Mouse (Mus musculus): ENCODE data around the gene Spag6l. TPM values are rescaled to one million over a fixed set of nuclear protein-coding genes. Genes with fewer than 3 reads are reported as not detected.
A peak's percentile ranks its signal among the peaks of the same experiment; 100 is the strongest.

Spag6l gene
- 1.9 and 2.2 TPM in 2 replicates for polyA plus RNA-seq (2014; fragmentation: Nextera tagmentation; extraction: Ambion mirVana)

DNA sequence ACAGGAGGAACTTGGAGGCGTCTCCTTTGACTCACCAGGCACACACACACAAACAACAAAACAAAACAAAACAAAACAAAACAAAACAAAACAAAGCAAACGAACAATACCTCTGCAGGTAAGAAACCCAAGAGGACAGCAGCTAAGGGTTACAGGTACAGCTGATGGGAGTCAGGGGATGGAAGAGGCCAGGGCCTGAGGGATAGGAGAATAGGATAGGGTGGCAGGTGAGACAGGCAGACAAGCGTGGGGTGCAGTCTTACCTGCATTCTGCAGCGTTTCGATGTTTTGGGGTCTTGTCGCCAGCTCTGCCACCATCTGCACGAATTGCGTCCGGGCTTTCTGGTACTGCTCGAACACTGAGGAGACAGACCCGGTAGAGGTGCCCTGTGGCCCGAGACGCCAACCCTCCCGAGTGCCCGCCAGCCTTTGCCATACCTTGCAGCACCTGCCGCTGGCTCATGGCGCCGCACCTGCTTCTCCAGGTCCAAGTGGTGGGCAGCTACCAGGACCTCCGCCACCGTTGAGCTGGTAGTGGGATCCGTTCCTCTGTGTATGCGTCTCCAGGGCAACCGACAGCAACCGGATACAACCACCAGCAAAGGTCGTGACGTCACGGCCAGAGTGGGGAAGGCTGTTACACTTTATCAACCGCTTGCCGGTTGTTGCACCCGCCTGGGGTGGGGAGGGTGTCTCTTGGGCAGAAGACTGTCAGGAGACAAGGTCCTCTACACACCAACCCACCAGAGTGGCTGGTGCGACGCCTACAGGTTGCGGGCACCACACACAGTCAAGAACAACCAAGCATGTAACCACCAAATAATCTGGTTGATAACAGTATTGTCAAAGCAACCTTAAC, at the start of gene Spag6l:
Gene Spag6l (minus strand): TSS at position 700 of the 859 bp plus-strand sequence.
- no peaks in the 10 kb centered on the region for H3K4me1 ChIP-seq (ENCODE audit: control insufficient read depth, insufficient read depth, low read length)
- H3K27ac ChIP-seq (ENCODE audit: low read depth, low read length), result no peak within 1 kb of the TSS
- 6% methylated on average over 33 of the region's 33 CpGs for WGBS
- ATAC-seq (ENCODE audit: low FRiP score), result peak; percentile 97
- H3K36me3 ChIP-seq (ENCODE audit: control insufficient read depth, insufficient read depth, low read length), result no peaks in the 10 kb centered on the region
- peak; percentile 95 for DNase-seq (ENCODE audit: low spot score, missing footprints)
- peak within 1 kb of the TSS; percentile 50 for H3K9ac ChIP-seq (ENCODE audit: low read length)
- peak within 1 kb of the TSS; percentile 81 for H3K4me2 ChIP-seq
- no peaks in the 10 kb centered on the region for H3K9me3 ChIP-seq (ENCODE audit: control insufficient read depth, low read length)
- no peaks in the 10 kb centered on the region for H3K27me3 ChIP-seq (ENCODE audit: control insufficient read depth, insufficient read depth, low read length)
- peak within 1 kb of the TSS; percentile 44 for H3K4me3 ChIP-seq (ENCODE audit: low read depth, low read length)

DNA sequence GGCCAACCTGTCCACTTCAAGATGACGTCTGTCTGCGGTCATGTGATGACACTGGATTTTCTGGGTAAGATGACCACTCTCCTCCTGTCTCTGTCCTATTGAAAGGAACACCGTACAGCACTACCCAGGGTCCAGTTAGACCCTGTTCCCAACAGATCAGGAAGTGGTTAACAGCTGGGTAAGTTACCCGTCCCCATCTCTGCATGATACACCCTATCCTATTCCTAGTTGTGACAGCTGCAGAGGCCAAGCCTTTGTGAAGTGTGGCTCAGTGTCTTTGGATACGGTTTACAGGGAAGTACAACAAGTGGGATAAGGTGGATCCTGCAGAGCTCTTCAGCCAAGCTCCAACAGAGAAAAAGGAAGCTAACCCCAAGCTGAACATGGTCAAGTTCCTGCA, 49.8 kb upstream of the Spag6l start:
- Histone ChIP-seq H3K36me3 (ENCODE audit: control insufficient read depth, insufficient read depth, low read length) (peaks cover 19% of the 10 kb centered on the region), H3K27me3 (ENCODE audit: control insufficient read depth, insufficient read depth, low read length) (no peaks in the 10 kb centered on the region), H3K4me1 (ENCODE audit: control insufficient read depth, insufficient read depth, low read length) (no peaks in the 10 kb centered on the region), H3K9ac (ENCODE audit: low read length) (no peak overlapping the region), H3K9me3 (ENCODE audit: control insufficient read depth, low read length) (peaks cover 8% of the 10 kb centered on the region; the same call in 1 of the 2 replicates), H3K4me2 (no peak overlapping the region), H3K27ac (ENCODE audit: low read depth, low read length) (no peak overlapping the region), H3K4me3 (ENCODE audit: low read depth, low read length) (no peak overlapping the region)
- WGBS, result 90% methylated on average over 5 of the region's 5 CpGs
- DNase-seq (ENCODE audit: low spot score, missing footprints) (no peak), ATAC-seq (ENCODE audit: low FRiP score) (no peak)

DNA sequence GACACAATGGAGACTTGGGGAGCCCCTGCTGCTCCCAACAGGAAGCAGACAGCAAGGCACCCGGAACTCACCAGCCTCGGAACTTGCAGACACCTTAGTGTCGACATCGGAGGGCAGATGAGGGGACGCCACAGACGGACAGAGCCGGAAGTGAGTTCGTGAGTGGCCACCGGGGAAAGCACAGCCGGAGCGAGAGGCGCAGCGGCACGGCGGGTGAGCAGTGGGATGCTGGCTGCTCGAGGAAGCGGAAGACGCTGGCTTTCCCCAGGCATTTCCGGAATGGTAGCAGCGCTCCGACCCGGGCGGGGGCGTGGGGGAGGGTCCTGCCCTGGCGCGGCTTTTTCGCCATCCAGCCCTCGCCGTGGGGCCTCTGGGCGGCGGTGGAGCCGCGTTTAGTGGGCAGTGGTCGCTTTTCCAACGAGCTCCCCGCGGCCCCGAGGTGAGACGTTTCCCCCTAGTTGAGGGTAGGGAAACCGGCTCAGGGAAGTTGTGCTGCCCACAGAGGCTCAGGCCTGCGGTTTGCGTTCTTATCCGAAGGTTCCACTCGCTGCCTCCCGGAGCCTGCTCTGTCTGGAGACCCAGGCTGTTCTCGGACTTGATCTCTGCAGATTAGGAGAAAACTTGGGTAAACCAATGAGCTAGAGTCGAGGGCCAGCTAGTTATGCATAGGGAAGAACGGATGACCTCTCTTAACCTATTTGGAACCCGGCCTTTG, 41.5 kb upstream of the Spag6l start, which contains the start of the genes Top3b and Vpreb1:
Gene Top3b (plus strand): TSS at position 120 of the 715 bp plus-strand sequence.
Gene Vpreb1 (minus strand): TSS at position 227 of the 715 bp plus-strand sequence.
- no peaks in the 10 kb centered on the region for H3K27me3 ChIP-seq (ENCODE audit: control insufficient read depth, insufficient read depth, low read length)
- peak; percentile 97 for DNase-seq (ENCODE audit: low spot score, missing footprints)
- H3K27ac ChIP-seq (ENCODE audit: low read depth, low read length), result peak within 1 kb of the TSS; percentile 83
- WGBS, result under 1% methylated on average over 45 of the region's 49 CpGs
- peaks cover 6% of the 10 kb centered on the region; the same call in 1 of the 2 replicates for H3K4me1 ChIP-seq (ENCODE audit: control insufficient read depth, insufficient read depth, low read length)
- H3K36me3 ChIP-seq (ENCODE audit: control insufficient read depth, insufficient read depth, low read length), result no peaks in the 10 kb centered on the region
- peak within 1 kb of the TSS; percentile 63 for H3K4me2 ChIP-seq
- H3K9me3 ChIP-seq (ENCODE audit: control insufficient read depth, low read length), result no peaks in the 10 kb centered on the region; the same call in 1 of the 2 replicates
- peak; percentile 96 for ATAC-seq (ENCODE audit: low FRiP score)
- peak within 1 kb of the TSS; percentile 82 for H3K9ac ChIP-seq (ENCODE audit: low read length)
- H3K4me3 ChIP-seq (ENCODE audit: low read depth, low read length), result peak within 1 kb of the TSS; percentile 64

DNA sequence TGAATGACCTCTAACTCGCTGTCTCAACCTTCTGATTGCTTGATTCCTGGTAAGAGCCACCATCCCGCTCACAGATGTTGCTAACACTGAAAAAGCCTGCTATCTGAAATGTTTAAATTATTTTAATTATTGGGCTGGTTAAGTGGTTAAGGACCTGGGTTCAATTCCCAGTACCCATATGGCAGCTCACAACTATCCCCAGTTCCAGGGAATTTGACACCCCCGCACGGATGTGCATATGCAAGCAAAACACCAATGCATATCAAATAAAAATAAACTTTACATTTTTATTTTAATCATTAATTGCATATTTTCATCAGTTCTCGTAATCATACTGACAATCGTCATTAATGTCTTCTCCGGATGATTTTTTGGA, 41.0 kb upstream of the Spag6l start:
- Histone ChIP-seq H3K36me3 (ENCODE audit: control insufficient read depth, insufficient read depth, low read length) (no peaks in the 10 kb centered on the region), H3K27me3 (ENCODE audit: control insufficient read depth, insufficient read depth, low read length) (no peaks in the 10 kb centered on the region), H3K4me1 (ENCODE audit: control insufficient read depth, insufficient read depth, low read length) (peaks cover 6% of the 10 kb centered on the region; the same call in 1 of the 2 replicates), H3K9ac (ENCODE audit: low read length) (peak overlapping the region; percentile 36; the same call in 1 of the 2 replicates), H3K9me3 (ENCODE audit: control insufficient read depth, low read length) (no peaks in the 10 kb centered on the region), H3K27ac (ENCODE audit: low read depth, low read length) (no peak overlapping the region), H3K4me2 (peak overlapping the region; percentile 35; the same call in 1 of the 2 replicates), H3K4me3 (ENCODE audit: low read depth, low read length) (peak overlapping the region; percentile 64)
- ATAC-seq (ENCODE audit: low FRiP score), result peak; percentile 73
- 39% methylated on average over 7 of the region's 7 CpGs for WGBS
- no peak for DNase-seq (ENCODE audit: low spot score, missing footprints)

DNA sequence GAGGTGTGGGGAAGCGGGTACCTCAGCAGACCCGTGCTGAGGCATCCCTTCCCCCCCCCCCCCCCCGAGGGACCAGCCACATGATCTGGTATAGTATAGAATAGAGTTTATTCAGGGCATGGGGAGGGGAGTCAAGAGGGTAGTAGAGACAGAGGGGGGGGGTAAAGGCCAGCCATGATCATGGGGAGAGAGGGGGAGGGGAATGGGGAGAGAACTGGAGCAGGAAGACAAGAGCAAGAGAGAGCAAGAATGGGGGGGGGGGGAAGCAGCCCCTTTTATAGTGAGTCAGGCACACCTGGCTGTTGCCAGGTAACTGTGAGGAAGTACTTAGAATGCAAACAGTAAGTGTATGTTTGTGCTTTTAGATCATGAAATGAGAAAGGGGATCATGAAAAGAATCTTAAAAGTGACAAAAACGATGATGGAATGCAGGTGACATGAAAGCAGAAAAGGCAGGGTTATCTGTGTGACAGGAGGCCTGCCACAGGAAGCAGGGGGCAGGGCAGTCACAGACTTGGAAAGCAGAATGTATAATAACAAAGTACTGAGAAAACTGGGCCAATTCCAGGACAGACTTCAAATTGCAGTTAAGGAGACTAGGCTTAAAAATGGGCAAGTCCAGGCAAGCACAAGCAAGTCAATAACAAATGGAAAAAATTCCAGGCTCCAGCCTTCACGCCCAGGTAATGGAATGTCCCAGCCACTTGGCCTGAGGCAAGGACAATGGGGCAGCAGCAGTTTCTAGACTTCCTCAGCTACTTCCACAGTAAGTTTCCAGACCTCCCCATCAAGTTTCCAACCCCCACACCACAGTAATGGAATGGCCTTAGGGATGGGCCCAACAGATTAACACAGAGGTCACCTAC, 36.7 kb upstream of the Spag6l start:
- H3K4me1 ChIP-seq (ENCODE audit: control insufficient read depth, insufficient read depth, low read length), result no peaks in the 10 kb centered on the region
- DNase-seq (ENCODE audit: low spot score, missing footprints), result no peak
- H3K27me3 ChIP-seq (ENCODE audit: control insufficient read depth, insufficient read depth, low read length), result no peaks in the 10 kb centered on the region
- no peaks in the 10 kb centered on the region for H3K36me3 ChIP-seq (ENCODE audit: control insufficient read depth, insufficient read depth, low read length)
- no peak for ATAC-seq (ENCODE audit: low FRiP score)
- WGBS, result 62% methylated on average over 4 of the region's 5 CpGs
- no peak overlapping the region for H3K9ac ChIP-seq (ENCODE audit: low read length)
- H3K9me3 ChIP-seq (ENCODE audit: control insufficient read depth, low read length), result no peaks in the 10 kb centered on the region
- no peak overlapping the region for H3K27ac ChIP-seq (ENCODE audit: low read depth, low read length)
- H3K4me2 ChIP-seq, result no peak overlapping the region
- no peak overlapping the region for H3K4me3 ChIP-seq (ENCODE audit: low read depth, low read length)

DNA sequence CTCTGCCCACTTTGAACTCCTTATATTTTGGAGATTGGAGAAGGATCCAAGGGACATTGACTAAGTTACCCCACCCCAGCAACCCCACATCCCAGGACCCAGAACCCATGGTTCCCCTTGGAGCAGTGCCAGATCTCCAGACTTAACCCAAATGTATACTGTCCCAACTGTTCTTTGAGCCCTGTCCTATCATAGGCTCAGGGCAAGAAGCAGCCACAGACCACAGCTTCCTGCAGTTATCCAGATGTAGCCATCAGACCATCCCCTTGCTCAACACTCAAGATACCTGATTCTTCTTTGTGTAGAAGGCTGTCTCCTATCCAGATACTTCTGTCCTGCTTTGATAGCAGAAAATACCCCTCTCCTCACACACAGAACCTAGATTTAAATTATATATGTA, 36.0 kb upstream of the Spag6l start:
- no peaks in the 10 kb centered on the region for H3K4me1 ChIP-seq (ENCODE audit: control insufficient read depth, insufficient read depth, low read length)
- H3K27me3 ChIP-seq (ENCODE audit: control insufficient read depth, insufficient read depth, low read length), result no peaks in the 10 kb centered on the region
- no peaks in the 10 kb centered on the region for H3K36me3 ChIP-seq (ENCODE audit: control insufficient read depth, insufficient read depth, low read length)
- DNase-seq (ENCODE audit: low spot score, missing footprints) (no peak), ATAC-seq (ENCODE audit: low FRiP score) (no peak)
- no peak overlapping the region for H3K4me3 ChIP-seq (ENCODE audit: low read depth, low read length)
- H3K9ac ChIP-seq (ENCODE audit: low read length), result no peak overlapping the region
- H3K9me3 ChIP-seq (ENCODE audit: control insufficient read depth, low read length), result no peaks in the 10 kb centered on the region
- H3K4me2 ChIP-seq, result no peak overlapping the region
- no peak overlapping the region for H3K27ac ChIP-seq (ENCODE audit: low read depth, low read length)

DNA sequence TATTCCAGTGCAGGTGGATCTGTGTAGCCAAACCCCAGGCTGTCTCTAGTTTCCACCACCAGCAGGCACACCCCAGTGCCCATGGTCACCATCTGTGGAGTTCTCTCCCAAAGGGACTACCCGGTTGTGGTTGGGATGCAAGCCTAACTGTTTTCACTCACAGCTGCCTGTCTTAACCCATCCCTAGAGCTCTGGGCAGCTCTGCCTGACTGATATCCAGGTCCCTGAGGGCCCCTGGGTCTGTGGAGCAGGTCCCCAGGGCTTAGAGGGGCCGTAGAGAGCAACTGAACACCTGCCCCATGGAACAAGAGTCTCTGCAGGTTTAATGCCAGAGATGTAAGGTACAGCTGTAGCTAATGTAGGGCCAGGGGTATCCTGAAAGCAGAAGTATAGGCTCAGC, 34.7 kb upstream of the Spag6l start, which contains the start of gene Igll1:
Gene Igll1 (minus strand): TSS at position 8 of the 400 bp plus-strand sequence.
- 66% methylated on average over 2 of the region's 2 CpGs for WGBS
- H3K4me1 ChIP-seq (ENCODE audit: control insufficient read depth, insufficient read depth, low read length), result no peaks in the 10 kb centered on the region
- no peak for DNase-seq (ENCODE audit: low spot score, missing footprints)

DNA sequence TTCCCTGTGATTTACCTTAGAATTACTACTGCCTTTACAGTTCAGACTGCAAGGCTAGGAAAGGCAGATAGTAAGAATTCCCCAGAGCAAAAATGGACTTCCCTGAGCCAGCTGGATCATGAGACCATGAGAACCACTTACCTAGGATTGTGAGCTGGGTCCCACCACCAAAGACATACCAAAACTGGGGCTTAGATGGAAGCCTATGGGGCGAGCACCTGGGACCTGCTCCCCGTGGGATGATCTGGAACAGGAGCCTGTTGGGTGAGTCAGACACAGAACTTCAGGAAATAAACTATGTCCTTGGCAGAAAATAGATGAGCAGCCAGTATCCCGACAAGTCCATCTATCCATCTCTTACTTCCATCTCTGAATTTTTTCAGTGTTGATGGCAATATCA, 33.0 kb upstream of the Spag6l start:
- DNase-seq (ENCODE audit: low spot score, missing footprints) (no peak), ATAC-seq (ENCODE audit: low FRiP score) (no peak)
- H3K4me2 ChIP-seq, result no peak overlapping the region
- no peaks in the 10 kb centered on the region for H3K9me3 ChIP-seq (ENCODE audit: control insufficient read depth, low read length)
- no peak overlapping the region for H3K27ac ChIP-seq (ENCODE audit: low read depth, low read length)
- H3K9ac ChIP-seq (ENCODE audit: low read length), result no peak overlapping the region
- no peaks in the 10 kb centered on the region for H3K36me3 ChIP-seq (ENCODE audit: control insufficient read depth, insufficient read depth, low read length)
- H3K4me1 ChIP-seq (ENCODE audit: control insufficient read depth, insufficient read depth, low read length), result no peaks in the 10 kb centered on the region
- no peak overlapping the region for H3K4me3 ChIP-seq (ENCODE audit: low read depth, low read length)
- no peaks in the 10 kb centered on the region for H3K27me3 ChIP-seq (ENCODE audit: control insufficient read depth, insufficient read depth, low read length)
- WGBS, result 77% methylated on average over 3 of the region's 3 CpGs

More for the DNA sequence above, 34.7 kb upstream of the Spag6l start, which contains the start of gene Igll1:
- H3K27me3 ChIP-seq (ENCODE audit: control insufficient read depth, insufficient read depth, low read length), result no peaks in the 10 kb centered on the region
- H3K36me3 ChIP-seq (ENCODE audit: control insufficient read depth, insufficient read depth, low read length), result no peaks in the 10 kb centered on the region
- H3K27ac ChIP-seq (ENCODE audit: low read depth, low read length), result no peak within 1 kb of the TSS
- no peak within 1 kb of the TSS for H3K4me2 ChIP-seq
- ATAC-seq (ENCODE audit: low FRiP score), result no peak
- no peak within 1 kb of the TSS for H3K9ac ChIP-seq (ENCODE audit: low read length)
- no peaks in the 10 kb centered on the region for H3K9me3 ChIP-seq (ENCODE audit: control insufficient read depth, low read length)
- no peak within 1 kb of the TSS for H3K4me3 ChIP-seq (ENCODE audit: low read depth, low read length)

Measured in midbrain, embryonic 11.5 days (tissue).